Mouse (Mus musculus): ENCODE results near the gene Spata20.

Gene Spata20

DNA sequence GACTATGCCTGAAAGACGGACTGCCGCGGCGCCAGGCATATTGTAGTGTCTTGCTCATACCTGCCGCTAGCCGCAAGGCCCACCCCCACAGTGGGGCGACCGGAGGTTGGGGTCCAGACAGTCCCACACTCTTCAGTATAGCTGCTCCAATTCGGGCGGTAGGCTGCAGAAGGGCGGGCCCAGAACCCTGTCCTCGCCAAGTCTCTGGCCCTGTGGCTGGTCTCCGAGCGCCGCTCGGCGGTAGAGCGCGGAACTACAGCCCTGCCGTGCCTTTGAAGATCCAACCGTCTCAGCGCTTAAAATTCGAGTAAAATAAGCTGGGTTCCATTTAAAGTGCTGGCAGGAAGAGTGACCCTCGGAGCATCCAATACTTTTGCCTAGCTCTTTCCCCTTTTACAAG is at the start of gene Spata20:
Spata20 (minus strand) TSS at position 179 of the 400 bp plus-strand sequence.
- peak; percentile 86 to 91 for DNase-seq (ENCODE audit: low spot score in 2 of 2)

DNA sequence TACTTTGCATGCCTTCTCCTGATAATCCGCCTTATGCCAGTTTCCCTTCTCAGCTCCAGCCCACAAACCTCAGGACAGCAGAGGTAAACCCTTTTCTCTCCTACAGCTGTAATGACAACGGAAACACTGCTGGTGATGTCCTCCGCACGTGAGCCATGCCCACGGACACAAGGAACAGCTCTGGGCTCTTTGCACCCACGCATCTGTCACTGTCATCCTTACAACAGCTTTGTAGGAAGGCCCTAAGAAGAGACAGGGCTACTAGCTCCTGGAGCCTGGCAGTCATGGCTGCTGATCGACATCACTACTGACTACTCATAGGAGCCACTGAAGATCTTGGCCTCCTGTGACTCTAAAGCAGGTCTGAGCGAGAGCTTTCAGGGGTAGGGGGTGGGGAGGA is 47.2 kb upstream of the Spata20 start:
- DNase-seq (ENCODE audit: low spot score in 2 of 2): no peak

DNA sequence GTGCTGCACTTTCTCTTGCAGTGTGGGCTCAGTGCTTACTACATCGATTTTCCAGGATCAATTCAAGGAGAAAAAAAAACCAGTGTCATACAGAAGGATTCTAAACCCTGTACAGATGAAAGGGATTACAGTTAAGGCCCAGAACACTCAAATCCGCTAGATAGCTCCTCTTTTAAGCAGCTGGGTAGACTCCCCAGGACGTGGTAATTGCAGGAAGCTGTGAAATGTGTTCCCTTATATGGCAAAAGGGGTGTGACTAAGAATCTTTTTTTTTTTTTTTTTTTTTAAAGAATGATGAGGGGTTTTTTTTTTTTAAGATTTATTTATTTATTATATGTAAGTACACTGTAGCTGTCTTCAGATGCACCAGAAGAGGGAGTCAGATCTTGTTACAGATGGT is 42.9 kb upstream of the Spata20 start:
- DNase-seq (ENCODE audit: low spot score in 2 of 2): no peak

DNA sequence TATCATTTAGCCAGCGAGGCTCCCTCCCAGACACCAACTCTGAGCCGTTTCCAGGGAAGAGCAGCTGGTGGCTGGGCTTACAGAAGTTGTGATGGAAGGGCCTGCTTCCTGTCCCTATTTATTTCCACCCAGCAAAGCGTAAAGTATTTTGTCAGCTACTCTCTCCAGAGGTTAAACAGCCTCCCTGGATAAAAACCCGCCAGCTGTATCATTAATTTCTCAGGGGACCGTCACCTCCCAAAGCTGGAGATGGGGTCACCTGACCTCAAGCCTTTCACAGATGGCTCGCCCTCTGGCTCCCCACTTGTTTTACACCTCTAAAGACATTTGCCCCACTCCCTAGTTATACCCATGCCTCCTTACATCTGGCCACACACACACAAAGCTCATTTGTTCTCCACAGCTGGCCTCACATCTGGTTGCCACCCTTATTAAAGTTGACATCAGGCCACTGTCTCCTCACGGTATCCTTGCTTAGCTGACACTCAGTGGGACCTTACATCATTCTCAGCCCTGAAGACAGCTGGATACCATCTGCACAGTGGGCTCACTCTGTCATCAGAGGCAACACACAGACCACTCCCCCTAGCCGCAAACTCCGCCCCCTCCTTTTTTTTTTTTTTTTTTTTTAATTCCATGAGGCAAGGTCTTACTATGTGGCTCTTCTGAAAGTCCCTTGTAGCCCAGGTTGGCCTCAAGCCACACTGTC is 40.3 kb upstream of the Spata20 start:
- DNase-seq (ENCODE audit: low spot score in 2 of 2): no peak

DNA sequence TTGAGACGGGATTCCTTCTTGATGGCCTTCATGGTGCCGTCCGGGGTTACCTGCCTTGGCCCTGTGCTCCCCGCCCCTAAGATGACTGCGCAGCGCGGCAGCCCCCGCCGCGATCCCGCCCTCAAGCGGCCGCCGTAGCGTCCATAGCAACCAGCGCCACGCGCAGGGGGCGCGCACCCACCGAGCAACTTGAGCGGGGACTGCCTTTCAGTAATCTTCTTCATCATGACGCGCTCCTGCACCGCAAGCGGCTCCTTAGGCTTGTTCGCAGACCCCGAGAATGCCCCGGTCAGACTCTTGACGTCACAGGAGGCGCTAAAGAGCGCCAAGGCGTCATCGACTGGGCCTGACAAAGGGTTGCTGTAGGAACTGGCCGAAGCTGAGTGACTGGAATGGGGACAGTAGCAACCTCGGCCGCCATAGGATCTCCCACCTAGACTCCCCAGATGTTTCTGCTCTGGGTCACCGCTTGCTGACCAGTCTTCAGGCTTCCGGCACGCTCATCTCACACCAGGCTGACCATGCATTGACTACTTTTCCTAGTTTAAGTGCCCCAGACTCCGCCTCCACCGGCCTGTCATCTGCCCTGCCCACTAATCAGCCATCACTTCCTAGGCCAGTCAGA is 35.4 kb upstream of the Spata20 start, which contains the start of gene Mycbpap:
Mycbpap (minus strand) TSS at position 524 of the 625 bp plus-strand sequence.
- DNase-seq (ENCODE audit: low spot score in 2 of 2): peak; percentile 63 to 72

DNA sequence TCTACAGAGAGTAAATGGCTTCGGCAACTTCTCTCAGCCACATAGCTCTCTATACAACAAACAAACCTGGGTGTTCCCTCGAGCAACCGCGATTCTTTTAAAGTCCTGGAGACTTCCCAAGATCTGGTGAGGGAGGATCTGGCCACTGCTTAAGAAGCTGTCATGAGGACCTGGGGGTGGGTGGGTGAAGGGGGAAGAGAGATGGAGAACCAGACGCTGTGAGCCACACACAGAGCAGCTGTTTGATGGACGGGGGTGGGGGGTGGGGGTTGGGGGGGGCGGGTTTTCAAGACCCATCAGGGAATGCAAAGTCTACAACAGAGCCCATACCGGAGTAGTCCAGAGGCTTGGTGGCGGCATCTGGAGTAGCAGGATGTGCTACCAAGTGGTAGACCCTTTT is 27.5 kb upstream of the Spata20 start:
- no peak for DNase-seq (ENCODE audit: low spot score in 2 of 2)

DNA sequence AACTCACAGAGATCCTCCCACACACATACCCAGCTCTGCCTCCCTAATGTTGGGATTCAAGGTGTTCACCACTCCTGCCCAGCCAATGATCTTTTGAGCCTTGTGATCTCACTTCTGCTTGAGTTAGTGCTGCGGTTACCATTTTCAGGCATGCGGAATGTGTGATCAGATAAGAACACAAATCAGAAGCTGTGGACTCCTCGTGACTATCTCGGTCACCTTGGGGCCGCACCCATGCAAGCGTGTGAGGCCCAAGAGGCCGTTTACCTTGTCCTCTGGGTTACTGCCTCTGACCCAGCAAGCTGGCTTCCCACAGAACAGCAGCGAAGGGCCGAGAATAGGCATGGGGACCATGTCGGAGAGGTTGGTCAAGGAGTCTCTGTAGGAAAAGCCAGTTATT is 23.0 kb upstream of the Spata20 start:
- DNase-seq (ENCODE audit: low spot score in 2 of 2): no peak

DNA sequence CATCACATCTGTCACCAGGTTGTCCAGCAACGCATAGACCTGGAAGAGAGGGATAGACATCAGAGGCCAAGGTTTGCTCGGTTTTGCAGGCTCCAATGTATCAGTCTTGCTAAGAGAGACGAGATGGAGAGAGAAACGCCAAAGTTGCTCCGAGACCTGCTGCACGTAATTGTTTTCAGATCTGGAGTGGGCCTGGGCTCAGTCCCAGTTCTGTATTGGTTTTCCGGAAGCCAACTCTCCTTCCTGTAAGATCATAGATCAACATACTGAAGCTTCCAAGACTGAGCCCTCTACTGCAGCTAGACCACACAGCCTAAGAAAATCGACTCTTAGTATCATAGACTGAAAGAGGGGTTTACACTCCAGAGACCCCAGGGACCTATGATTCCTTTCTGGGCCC is 15.5 kb upstream of the Spata20 start:
- DNase-seq (ENCODE audit: low spot score in 2 of 2): no peak

DNA sequence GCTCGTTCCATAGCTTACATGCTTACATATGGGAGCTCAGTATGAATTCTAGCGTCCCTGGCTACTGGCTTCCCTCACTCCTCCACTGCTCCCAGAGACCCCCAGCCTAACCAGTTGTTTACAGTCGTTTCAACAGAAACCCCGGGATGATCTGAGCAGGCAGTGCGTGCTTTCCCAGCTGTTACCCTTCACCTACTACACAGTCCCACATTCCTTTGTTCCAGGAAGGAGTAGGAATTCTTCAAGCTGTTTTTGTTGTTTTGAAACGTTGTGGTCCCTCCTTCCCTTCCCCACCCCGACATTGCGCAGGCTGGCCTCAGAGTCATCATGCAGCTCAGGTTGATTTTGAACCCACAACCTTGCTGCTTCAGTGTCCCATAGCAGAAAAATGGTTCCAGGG is 14.4 kb upstream of the Spata20 start:
- DNase-seq (ENCODE audit: low spot score in 2 of 2): no peak

DNA sequence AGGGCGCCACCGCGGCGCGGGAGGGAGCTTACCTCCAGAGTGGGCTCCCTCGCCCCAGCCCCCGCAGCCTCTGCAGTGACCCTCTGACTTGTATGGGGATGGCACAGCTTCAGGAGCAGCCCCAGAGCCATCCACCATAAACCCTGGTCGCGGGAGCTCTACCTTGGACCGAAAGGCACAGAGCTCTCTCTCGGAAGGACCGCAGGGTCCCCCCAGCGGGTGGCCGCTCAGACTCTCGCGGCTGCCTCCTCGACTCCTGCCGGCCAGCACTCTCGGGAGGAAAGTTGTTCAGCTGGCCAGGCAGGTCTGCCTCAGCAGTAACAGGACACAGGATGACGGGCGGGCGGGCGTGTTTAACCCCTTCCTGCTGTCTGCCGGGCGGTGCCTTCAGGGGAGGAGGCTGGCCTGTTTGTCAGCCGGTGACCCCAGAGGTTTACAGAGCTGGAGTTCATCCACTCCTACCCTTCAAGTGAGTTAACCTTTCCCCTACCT is 13.7 kb upstream of the Spata20 start, which contains the start of gene Epn3:
Epn3 (minus strand) TSS at position 314 of the 492 bp plus-strand sequence.
- peak in 1 of 2 experiments; percentile 29 for DNase-seq (ENCODE audit: low spot score in 2 of 2)

DNA sequence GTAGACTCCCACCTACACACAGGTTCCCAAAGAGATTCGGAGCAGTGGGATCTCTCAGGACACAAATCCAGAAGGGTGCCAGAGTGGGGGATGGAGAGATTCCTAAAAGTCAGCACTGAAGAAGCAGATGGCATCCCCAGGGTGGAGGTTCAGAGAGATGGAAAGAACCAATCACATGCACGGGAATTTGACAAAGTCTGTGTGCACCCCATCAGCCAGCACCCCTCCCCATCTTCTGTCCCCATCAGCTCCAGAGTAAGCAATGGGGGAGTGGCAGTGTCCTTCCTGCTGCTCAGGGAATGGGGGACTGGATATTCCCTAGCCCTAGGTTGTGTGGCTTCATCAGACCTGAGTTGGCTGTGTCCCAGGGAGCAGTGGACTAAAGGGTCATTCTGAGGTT is 13.1 kb upstream of the Spata20 start:
- DNase-seq (ENCODE audit: low spot score in 2 of 2): peak; percentile 52 to 64

DNA sequence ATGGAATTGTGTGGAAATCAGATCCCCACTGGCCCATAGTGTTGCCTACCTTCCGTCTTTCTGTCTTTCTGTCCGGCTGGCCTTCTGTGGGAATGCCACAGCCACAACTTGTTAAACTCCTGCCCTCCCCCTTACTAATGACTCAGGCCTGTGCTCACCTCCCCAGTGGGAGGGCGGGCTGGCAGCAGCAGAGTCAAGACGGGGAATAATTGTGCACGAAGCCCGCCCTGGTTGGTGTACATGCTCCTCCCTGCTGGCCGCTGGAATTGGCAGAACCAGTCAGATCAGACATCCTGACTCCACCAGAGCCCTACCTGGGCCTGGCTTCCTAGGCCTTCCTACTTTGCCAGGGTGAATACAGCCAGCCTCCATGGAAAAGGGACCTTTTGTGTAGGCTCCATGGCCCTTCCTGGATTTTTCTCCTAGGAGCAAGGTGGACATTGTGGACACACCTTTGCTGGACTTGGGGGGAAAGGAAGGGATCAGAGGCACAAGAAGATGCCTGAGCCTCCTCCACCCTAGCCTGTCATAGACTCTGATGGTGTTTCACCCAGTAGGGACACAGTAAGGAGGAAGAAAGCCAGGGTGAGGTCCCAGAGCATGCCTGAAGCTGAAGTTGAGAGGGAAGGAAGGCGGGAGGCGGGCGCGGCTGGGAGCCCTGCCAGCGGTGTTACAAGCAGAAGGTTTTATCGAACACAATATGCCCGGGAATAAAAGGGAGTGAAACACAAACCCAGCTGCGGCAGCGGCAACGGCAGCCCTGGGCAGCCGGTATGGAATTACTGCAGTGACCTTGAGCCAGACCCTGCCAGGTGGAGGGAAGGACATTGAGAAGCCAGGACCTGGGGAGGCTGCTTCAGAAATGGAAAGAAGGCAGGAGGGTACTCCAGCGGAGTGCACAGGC is 12.4 kb upstream of the Spata20 start:
- DNase-seq (ENCODE audit: low spot score in 2 of 2): peak; percentile 71 to 74

DNA sequence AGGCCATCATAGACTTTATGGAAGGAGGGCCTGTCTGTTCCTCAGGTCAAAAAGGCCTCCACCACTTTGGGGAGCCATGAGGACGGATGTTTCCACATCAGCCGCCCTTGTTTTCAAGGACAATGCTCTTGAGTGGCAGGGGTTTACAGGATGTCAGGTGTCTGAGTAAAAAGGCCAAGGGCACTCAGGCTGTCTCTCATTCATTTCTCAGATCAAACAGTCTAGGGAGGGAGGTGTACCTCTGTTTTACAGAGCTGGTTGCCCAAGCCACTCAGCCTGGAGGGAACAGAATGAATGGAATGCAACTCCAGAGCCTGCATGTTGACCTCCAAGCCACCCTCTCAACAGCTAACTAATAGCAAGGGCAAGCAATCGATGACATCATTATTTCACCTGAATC is 9.4 kb upstream of the Spata20 start:
- no peak for DNase-seq (ENCODE audit: low spot score in 2 of 2)

DNA sequence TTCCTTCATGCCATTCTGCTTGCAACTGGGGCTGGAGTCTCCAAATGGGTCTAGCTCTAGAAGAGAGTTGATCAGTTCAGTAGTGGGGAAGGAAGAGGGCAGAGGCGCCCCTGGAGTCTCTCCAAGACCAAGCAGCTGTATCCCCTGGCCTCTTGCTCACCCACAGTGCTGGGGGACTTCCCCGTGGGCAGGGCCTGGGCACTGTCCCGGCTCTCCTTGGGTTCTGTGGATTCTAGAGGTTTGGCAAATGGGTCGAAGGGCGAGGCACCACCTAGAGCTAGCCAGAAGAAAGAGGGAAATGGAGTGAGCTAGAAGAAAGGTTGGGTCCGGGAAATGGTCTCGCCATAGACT is 5.7 kb upstream of the Spata20 start:
- DNase-seq (ENCODE audit: low spot score in 2 of 2): no peak

DNA sequence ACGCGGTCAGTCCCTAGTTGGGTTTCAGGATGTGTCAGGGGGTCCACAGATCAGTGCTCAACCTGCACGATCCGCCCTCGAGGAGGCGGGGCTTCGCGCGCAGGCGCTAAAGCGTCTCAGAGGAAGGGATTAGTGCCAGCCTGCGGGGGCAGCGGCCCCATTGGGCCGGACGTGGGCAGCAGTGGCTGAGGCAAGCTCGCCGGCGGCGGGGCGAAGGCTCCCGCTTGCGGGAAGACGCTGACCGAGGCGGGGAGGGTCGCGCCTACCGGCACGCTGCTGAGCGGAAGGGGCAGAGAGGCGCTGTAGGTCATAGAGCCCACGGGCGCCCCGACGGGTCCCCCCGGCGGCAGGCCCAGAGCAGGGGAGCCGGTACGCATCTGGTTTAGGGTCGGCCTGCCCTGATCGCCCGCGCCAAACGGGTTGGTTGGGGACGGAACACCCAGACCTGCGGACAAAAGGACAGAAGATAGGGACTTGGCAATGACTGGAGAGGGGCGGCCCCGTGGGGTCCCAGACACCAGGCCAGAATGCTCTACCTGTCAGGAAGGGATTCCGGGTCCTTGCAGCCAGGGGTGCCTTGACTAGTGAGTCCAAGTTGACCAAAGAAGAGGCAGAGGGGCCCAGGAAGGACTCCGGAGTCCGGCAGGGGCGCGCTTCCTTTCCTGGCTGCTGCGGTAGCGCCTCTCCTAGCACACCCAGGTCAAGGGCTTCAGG is 5.2 kb upstream of the Spata20 start:
- DNase-seq (ENCODE audit: low spot score in 2 of 2): peak; percentile 75 to 82

DNA sequence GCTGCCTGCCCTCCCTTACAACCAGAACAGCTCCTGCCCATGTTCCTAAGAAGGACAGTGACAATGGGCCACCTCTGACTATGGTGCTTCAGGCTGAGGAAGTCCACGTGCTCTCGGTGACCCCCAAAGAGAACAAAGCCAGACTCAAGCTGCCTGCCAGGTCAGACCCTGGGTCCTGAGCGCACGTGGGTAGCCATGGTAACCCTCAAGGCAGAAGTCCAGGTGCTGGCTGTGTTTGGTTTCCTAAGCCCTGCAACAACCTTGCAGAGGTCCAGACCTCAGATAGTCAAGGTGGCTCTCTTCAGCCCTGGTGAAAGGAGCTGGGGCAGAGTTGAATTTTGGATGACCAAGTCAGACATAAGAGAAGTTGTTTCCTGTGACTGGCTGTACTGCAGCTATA is 3.8 kb upstream of the Spata20 start:
- no peak for DNase-seq (ENCODE audit: low spot score in 2 of 2)

DNA sequence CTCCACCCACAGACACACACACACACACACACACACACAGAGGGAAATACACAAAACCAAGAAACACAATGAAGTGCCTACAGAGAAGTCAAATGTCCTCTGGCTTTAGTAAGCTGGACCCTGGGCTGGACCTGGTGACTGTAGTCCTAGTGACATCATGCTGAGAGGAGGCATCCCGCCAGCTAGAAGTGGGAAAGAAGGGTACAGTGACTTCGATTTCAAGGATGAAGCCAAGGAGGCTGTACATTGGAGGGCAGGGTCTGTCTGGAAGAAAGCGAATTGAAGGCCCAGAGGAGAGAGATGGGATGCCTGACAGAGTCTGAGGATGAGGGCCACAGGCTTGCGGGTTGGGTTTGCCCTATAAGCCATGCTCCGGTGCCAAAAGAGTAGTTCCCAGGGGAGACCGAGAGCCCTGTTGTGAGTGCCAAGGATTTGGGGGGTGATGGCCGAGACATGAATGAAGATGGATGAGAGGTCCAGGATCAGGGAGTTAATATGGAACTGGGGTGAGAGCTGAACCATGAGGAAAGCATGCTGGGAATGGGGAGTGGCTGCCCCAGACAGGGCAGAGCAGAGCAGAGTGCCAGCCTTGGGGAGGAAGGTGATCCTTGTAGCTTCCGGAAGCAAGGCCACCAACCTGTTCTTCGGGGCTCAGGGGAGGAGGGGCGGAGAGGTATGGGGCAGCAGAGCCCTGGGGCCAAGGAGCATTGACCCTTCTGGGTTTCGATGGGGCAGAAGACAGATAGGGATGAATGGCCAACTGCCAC is 3.0 kb upstream of the Spata20 start:
- DNase-seq (ENCODE audit: low spot score in 2 of 2): no peak

DNA sequence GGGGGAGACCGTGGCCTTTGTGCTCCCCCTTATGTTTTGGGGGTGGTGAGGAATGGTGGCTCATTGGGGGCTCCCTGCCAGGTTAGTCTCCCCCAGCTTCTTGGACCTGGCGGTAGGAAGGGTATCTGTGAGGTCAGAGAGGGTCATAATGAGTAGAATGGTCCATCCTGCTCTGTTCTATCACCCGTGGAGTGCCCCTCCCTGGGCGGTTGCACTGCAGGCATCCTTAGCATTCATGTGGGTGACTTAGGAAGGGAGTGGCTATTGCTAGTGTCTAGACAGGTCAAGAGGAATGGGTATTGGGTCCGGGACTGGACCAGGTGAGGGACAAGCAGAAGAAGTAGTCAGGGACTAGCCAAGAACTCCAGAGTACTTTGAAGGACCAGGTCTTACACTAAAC is 756 bp downstream of the Spata20 start:
- DNase-seq (ENCODE audit: low spot score in 2 of 2): no peak

DNA sequence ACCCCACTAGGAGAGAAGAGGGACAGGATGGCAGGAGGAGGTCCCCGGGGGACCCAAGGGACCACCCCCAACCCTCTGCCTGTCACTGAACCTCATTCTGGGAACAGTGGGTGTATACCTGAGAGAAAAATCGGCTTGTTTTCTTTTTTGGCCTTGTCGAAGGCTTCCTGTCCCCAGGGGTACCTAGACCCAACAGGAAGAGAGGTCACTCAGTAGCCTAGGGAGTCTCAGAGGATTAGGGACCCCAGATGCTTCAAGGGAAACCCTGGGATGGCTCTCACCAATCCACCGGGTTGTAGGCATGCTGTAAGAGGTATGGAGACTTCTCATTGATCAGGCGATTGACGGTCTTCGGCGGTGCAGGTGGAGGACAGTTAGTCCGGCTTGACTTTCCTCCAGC is 1.3 kb downstream of the Spata20 start:
- no peak for DNase-seq (ENCODE audit: low spot score in 2 of 2)

DNA sequence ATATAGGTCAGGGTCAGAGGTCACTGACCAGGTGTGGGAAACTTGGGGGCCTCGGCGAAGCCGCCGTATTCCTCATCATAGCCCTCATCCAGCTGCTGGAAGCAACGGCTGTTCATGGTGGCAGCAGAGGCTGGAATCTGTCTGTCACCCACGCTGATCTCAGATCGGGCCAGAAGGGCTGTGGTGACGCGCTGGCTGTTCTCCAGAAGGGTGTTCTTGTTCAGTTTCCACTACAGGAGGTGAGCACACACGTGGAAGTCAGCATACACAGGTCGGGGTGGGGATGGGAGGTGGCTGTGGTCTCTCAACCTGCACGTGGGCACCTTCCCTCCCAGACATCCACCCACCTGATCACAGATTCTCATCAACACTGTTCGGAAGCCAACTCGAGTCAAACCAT is 2.1 kb downstream of the Spata20 start:
- no peak for DNase-seq (ENCODE audit: low spot score in 2 of 2)

DNA sequence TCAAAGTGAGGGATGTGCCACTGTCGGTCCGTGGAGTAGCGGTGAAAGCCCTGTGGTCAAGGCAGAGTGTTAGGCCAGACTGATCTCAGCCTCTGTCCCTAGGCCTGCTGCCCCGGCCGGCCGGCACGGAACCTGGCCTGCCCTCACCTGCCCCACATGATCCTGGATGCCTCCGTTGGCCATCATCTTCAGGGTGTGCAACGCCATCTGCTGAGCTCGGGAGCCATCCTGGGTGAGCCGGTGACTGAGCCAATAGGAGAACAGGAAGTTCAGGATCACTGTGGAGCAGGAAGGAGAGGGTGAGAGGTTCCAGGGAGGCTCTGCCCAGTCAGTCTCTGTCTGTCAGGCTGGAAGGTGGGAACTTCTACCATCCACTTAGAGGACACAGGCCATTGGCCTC is 2.5 kb downstream of the Spata20 start:
- no peak for DNase-seq (ENCODE audit: low spot score in 2 of 2)
